Mouse (Mus musculus) kidney, adult 2 months (tissue): ENCODE data around the gene Napepld. TPM values are rescaled to one million over a fixed set of nuclear protein-coding genes. Genes with fewer than 3 reads are reported as not detected.
"Not testable (repeated sequence)": the region's sequence is repeated elsewhere in the genome, so short reads cannot be mapped to it uniquely, and the experiment has no call there.

ENCODE experiments used
- DNase-seq: peaks from one replicate; pipeline ENCODE4 v3.0.0; 2021
- H3K27ac ChIP-seq: fragments of 200-500 bp; 2 replicates; pipeline ENCODE4 v1.5.1; 2012; ENCODE audit warnings: low read depth, low read length, control low read depth, inconsistent platforms; ENCODE audit not compliant: insufficient read depth
- H3K27me3 ChIP-seq: fragments of 200-500 bp; replicated peaks from 2 replicates; pipeline ENCODE4 v1.6.1; 2012; ENCODE audit warnings: mild to moderate bottlenecking, moderate library complexity, low read length, inconsistent platforms; ENCODE audit not compliant: control insufficient read depth, insufficient read depth
- H3K36me3 ChIP-seq: fragments of 200-500 bp; 2 replicates; pipeline ENCODE4 v1.6.1; 2012; ENCODE audit warnings: mild to moderate bottlenecking, moderate library complexity, low read length, inconsistent platforms; ENCODE audit not compliant: control insufficient read depth, insufficient read depth
- H3K4me1 ChIP-seq: fragments of 200-500 bp; 2 replicates; pipeline ENCODE4 v1.6.1; 2011; ENCODE audit warnings: low read length; ENCODE audit not compliant: control insufficient read depth, insufficient read depth
- H3K4me3 ChIP-seq: fragments of 200-500 bp; 2 replicates; pipeline ENCODE4 v1.5.1; 2011; ENCODE audit warnings: mild to moderate bottlenecking, low read depth, low read length, control low read depth; ENCODE audit not compliant: insufficient read depth
- CTCF ChIP-seq: fragments of 200-500 bp; conservative IDR thresholded peaks from 2 replicates; pipeline ENCODE4 v1.5.1; 2011; ENCODE audit warnings: low read depth, mild to moderate bottlenecking, control low read depth, low read length, moderate library complexity, mixed read lengths; ENCODE audit not compliant: insufficient read depth, insufficient read length
- POLR2A ChIP-seq: fragments of 200-500 bp; IDR thresholded peaks from one replicate; pipeline ENCODE4 v1.6.1; 2011; ENCODE audit warnings: low read depth, low read length, control low read depth
- WGBS: fragments of 180-500 bp; shearing (Covaris S2); methylation state at CpG from one replicate; pipeline ENCODE4 v1.1.7; 2018; 5-methylcytosine and 5-hydroxymethylcytosine counted together
- polyA plus RNA-seq: library from polyadenylated mRNA; depleted of rRNA; stranded (reverse); fragments of >200 nt; gene quantifications from 2 replicates; pipeline ENCODE4 v1.2.3, GENCODE M21; 2012

Gene Napepld
- polyA plus RNA-seq, 1 experiment, result 5.1 TPM

DNA sequence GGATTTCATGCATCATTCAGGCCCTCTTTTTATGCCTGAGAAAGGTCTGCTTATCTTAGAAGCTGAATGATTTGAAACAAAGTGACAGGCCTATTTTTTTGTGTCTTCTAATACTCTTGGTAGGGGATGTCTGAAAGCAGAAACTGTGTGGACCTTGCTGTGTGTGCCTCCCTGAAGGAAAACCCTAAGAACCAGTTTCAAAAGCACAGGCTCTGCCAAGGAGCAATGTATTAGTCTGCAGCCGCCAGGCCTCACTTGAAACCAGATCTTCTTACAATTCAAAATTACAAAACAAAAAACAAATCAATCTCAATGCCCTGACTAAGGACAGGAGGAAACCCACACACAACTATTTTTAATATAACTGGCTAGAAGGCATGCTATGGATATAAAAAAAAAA lies 23.2 kb upstream of the Napepld start:
- Histone ChIP-seq H3K4me3 (no peak overlapping the region), H3K36me3 (no peaks in the 10 kb centered on the region), H3K27me3 (no peaks in the 10 kb centered on the region), H3K4me1 (no peaks in the 10 kb centered on the region), H3K27ac (no peak overlapping the region)
- no peak for DNase-seq
- WGBS, result 79% methylated on average over 1 of the region's 1 CpGs
- no peak for TF ChIP-seq POLR2A

- Histone ChIP-seq H3K27ac (no peak overlapping the region), H3K36me3 (no peaks in the 10 kb centered on the region), H3K4me1 (no peaks in the 10 kb centered on the region), H3K27me3 (no peaks in the 10 kb centered on the region), H3K4me3 (no peak overlapping the region)
- no peak for DNase-seq
- WGBS, result 94% methylated on average over 2 of the region's 2 CpGs
- TF ChIP-seq CTCF, result no peak
- no peak for TF ChIP-seq POLR2A
Observed at GRCm38 (mm10) chr5:21719209-21719608, 18.0 kb upstream of the Napepld start.

DNA sequence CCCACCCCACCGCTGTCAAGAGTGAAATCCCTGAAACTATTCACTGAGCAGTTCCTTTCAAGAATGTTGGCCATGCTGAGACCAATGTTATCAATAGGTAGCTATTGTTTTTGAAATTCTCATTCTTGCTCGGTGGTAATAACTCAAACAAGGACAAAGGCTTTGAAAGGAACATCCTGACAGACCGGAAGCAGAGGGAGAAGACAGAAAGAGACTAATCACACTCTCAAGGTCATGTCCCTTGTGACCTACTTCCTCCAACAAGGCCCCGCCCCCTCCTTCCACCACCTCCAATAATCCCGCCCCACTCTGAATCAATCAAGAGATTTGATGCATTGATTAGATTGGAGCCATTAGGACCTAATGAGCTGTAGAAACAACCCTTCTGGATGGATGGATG lies 17.4 kb upstream of the Napepld start:
- H3K27me3 ChIP-seq, result no peaks in the 10 kb centered on the region
- TF ChIP-seq CTCF (no peak), POLR2A (no peak)
- H3K4me3 ChIP-seq, result no peak overlapping the region
- 82% methylated on average over 5 of the region's 5 CpGs for WGBS
- H3K4me1 ChIP-seq, result no peaks in the 10 kb centered on the region
- H3K27ac ChIP-seq, result no peak overlapping the region
- DNase-seq, result no peak
- no peaks in the 10 kb centered on the region for H3K36me3 ChIP-seq

DNA sequence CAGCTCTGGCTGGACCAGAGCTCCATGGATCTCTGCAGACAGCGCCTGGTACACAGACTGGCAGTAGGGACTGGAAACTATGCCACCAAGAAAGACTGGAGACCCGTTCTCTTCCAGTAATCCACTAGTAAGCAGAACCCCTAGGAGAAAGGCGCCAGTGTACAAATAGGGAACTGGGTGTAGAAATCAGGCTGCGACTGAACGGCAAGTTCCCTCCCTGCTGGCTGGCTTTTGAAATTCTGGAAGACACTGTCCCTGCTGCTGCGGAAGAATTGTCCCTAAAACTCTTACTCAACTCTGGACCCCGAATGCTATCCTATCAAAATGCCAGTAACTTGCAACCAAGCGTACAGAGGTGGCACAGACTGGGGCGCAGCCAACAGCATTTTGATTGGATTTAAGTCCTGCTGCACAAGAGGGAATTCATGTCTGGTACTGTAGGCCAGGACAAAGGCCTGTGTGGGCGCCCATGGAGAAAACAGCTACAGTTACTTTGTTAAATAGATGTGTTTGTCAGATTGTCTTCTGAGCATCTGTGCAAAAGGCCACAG lies 16.0 kb upstream of the Napepld start:
- 91% methylated on average over 10 of the region's 10 CpGs for WGBS
- no peak for DNase-seq

GRCm38 (mm10) chr5:21714447-21714846 lies 13.3 kb upstream of the Napepld start:
- no peak overlapping the region for H3K27ac ChIP-seq
- TF ChIP-seq CTCF, result no peak
- no peak for TF ChIP-seq POLR2A
- no peak overlapping the region for H3K4me3 ChIP-seq
- WGBS, result 90% methylated on average over 4 of the region's 4 CpGs
- no peaks in the 10 kb centered on the region for H3K4me1 ChIP-seq
- DNase-seq, result no peak
- H3K27me3 ChIP-seq, result no peaks in the 10 kb centered on the region
- H3K36me3 ChIP-seq, result no peaks in the 10 kb centered on the region

More for the DNA sequence above, 16.0 kb upstream of the Napepld start:
- Histone ChIP-seq H3K27ac (no peak overlapping the region), H3K4me3 (no peak overlapping the region), H3K4me1 (no peaks in the 10 kb centered on the region), H3K27me3 (no peaks in the 10 kb centered on the region), H3K36me3 (no peaks in the 10 kb centered on the region)
- TF ChIP-seq CTCF, result no peak
- no peak for TF ChIP-seq POLR2A

- no peak for DNase-seq
- 45% methylated on average over 13 of the region's 13 CpGs for WGBS
- Histone ChIP-seq H3K4me1 (no peaks in the 10 kb centered on the region), H3K27me3 (no peaks in the 10 kb centered on the region), H3K27ac (no peak overlapping the region), H3K36me3 (no peaks in the 10 kb centered on the region), H3K4me3 (no peak overlapping the region)
- TF ChIP-seq POLR2A (no peak), CTCF (no peak)
Observed at GRCm38 (mm10) chr5:21712127-21712715, 11.0 kb upstream of the Napepld start.

DNA sequence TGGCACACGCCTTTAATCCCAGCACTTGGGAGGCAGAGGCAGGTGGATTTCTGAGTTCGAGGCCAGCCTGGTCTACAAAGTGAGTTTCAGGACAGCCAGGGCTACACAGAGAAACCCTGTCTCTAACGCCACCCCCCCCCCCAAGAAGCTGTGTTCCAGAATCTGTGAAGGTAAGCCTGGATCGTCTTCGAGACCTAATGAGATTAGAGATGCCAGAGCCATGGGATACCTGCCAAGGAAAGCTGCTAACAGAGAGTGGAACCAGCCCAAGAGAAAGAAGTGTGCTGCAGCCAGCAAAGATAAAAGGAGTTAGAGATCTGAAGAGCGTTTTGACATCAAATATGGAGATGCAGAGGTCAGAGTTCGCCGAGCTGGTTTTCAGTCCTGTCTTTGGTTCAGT lies 6.8 kb upstream of the Napepld start:
- not testable (repeated sequence) for DNase-seq, H3K36me3 ChIP-seq, H3K27me3 ChIP-seq, H3K27ac ChIP-seq, H3K4me1 ChIP-seq, H3K4me3 ChIP-seq
- 93% methylated on average over 8 of the region's 8 CpGs for WGBS

DNA sequence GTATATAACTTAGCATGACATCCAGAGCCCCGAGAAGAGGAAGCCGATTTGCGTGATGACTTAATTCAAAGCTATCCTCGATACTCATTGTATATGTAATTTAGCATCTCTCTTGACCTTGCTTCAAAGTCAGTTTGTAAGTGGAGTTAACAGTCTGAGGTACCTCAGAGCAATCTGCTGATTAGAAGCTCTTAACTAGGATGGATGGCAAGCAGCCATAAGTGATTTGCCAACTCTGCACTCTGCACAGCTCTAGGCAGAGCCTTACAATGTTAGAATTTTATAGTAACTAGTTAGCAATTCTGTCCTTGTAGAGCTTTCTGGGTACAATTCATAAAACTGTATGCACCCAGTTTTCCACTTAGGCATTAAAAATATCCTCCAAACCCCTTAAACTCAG lies 5.3 kb upstream of the Napepld start:
- Histone ChIP-seq H3K36me3 (no peaks in the 10 kb centered on the region), H3K27me3 (no peaks in the 10 kb centered on the region), H3K4me3 (no peak overlapping the region), H3K27ac (no peak overlapping the region), H3K4me1 (peaks cover 4% of the 10 kb centered on the region; the same call in 1 of the 2 replicates)
- TF ChIP-seq POLR2A, result no peak
- no peak for TF ChIP-seq CTCF
- WGBS, result 91% methylated on average over 4 of the region's 4 CpGs
- DNase-seq, result peak; percentile 30
